Mouse (Mus musculus): ENCODE data around the gene Rab11fip4. TPM values are rescaled to one million over a fixed set of nuclear protein-coding genes. Genes with fewer than 3 reads are reported as not detected.

Gene Rab11fip4
- polyA plus RNA-seq (2012; rRNA removed): 39.3 and 39.6 TPM in 2 replicates

DNA sequence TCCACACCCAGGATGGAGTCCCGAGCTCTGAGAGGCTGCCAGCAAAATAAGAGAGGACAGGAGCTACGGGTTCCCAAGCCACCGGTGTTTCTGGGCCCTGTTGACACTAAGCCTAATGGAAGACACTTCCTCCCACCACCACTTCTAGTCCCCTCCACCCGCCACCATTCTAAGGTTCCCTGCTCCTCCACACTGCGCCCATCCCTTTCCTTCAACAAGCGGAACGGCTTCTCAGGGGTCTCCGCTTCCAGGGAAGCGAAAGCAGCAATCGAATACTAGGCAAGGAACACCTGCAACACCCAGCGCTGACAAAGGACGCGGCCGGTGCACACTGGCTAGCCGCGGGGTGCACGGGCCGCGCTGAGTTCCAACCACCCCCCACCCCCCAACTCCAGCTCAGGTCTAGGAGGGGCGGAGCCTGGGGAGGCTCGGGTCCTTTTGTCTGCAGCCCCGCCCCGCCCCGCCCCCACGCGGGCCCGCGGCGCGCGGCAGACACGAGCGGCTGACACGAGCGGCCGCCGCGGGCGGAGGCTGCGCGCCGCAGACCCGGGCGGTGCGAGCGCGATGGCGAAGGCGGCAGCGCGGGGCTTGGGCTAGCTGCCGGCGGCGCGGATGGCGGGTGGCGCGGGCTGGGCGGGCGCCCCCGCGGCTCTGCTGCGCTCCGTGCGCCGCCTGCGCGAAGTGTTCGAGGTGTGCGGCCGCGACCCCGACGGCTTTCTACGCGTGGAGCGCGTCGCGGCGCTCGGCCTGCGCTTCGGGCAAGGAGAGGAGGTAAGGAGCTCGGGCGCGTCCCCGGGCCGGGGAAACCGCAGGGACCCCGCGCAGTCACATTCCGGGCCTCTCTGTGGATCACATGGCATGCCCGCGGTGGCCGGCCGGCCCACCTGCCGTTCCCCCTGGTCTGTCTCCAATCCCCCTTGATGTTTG lies at the start of gene Rab11fip4:
Rab11fip4 (plus strand) TSS at position 549 of the 927 bp plus-strand sequence.

Other genes starting within 250 kb of the Rab11fip4 start
- 2.1 and 2.2 TPM in 2 replicates for gene Omg, start 87.1 kb upstream of the Rab11fip4 start, polyA plus RNA-seq (2012; rRNA removed)
- gene Evi2b, start 67.5 kb upstream of the Rab11fip4 start, polyA plus RNA-seq (2012; rRNA removed): 1.6 and 1.9 TPM in 2 replicates
- gene Evi2, start 60.6 kb upstream of the Rab11fip4 start, polyA plus RNA-seq (2012; rRNA removed): 0.06 and 0.12 TPM in 2 replicates
- gene Evi2a, start 60.6 kb upstream of the Rab11fip4 start, polyA plus RNA-seq (2012; rRNA removed): 3.4 and 3.7 TPM in 2 replicates

All from central nervous system, embryonic 14 days (tissue).